Mouse (Mus musculus) gastrocnemius, postnatal 14 days (tissue): Measurements from ENCODE around the gene Rnf222. TPM values are rescaled to one million over a fixed set of nuclear protein-coding genes. Genes with fewer than 3 reads are reported as not detected.

Source experiments
- total RNA-seq, 2 experiments: library from RNA; stranded (reverse); gene quantifications; 2 replicates each; pipeline ENCODE4 v1.2.3; 2021

The Rnf222 gene
- total RNA-seq, 2 experiments from 2014 or later: not detected

Other genes starting within 250 kb of the Rnf222 start
- 10 to 100 TPM; 16.4 to 23.0 TPM for gene Myh10, start 197.0 kb upstream of the Rnf222 start, total RNA-seq
- 10 to 100 TPM; 54.3 to 61.1 TPM for gene Ndel1, start 16.7 kb upstream of the Rnf222 start, total RNA-seq
- gene Rpl26, start 13.0 kb downstream of the Rnf222 start, total RNA-seq: 100 to 1,000 TPM; 791 to 878 TPM
- not detected for gene Odf4, start 38.5 kb downstream of the Rnf222 start, total RNA-seq
- gene Arhgef15, start 68.9 kb downstream of the Rnf222 start, total RNA-seq: 10 to 100 TPM; 10.7 to 13.8 TPM
- gene Slc25a35, start 79.6 kb downstream of the Rnf222 start, total RNA-seq: 1 to 10 TPM; 4.3 to 5.7 TPM
- 10 to 100 TPM; 54.2 to 57.7 TPM for gene Rangrf, start 86.6 kb downstream of the Rnf222 start, total RNA-seq
- 1 to 10 TPM; 5.6 to 7.3 TPM for gene Pfas, start 119.9 kb downstream of the Rnf222 start, total RNA-seq
- 1 to 10 TPM; 7.5 to 8.1 TPM for gene Ctc1, start 127.4 kb downstream of the Rnf222 start, total RNA-seq
- 1 to 10 TPM; 4.2 to 4.4 TPM for gene Aurkb, start 157.1 kb downstream of the Rnf222 start, total RNA-seq
- 10 to 100 TPM; 13.5 to 14.3 TPM for gene Borcs6, start 171.2 kb downstream of the Rnf222 start, total RNA-seq
- gene Tmem107, start 182.3 kb downstream of the Rnf222 start, total RNA-seq: 1 to 10 TPM; 2.9 to 4.7 TPM
- 10 to 100 TPM; 37.9 to 39.7 TPM for gene Vamp2, start 199.9 kb downstream of the Rnf222 start, total RNA-seq
- 10 to 100 TPM; 22.1 to 77.5 TPM for gene Per1, start 206.7 kb downstream of the Rnf222 start, total RNA-seq
- gene Hes7, start 231.9 kb downstream of the Rnf222 start, total RNA-seq: under 1 TPM in 1 of 2 experiments, not detected in 1; 0.10 TPM
- under 1 TPM in 1 of 2 experiments, not detected in 1; 0.18 TPM for gene 9130213A22Rik, start 234.0 kb downstream of the Rnf222 start, total RNA-seq
- not detected for gene Aloxe3, start 237.3 kb downstream of the Rnf222 start, total RNA-seq